Mouse (Mus musculus): ENCODE results near the gene Chmp4b. TPM values are rescaled to one million over a fixed set of nuclear protein-coding genes. Genes with fewer than 3 reads are reported as not detected.

Gene Chmp4b
- polyA plus RNA-seq, 2 experiments: 20.7 to 206 TPM

GRCm38 (mm10) chr2:154680941-154681340 is 29.4 kb downstream of the Chmp4b start:
- H3K9ac ChIP-seq (ENCODE audit: low read depth, low read length, severe bottlenecking): no peak overlapping the region
- WGBS: 90% methylated on average over 6 of the region's 6 CpGs

GRCm38 (mm10) chr2:154682712-154683111 is 31.2 kb downstream of the Chmp4b start:
- H3K36me3 ChIP-seq (ENCODE audit: control insufficient read depth, insufficient read depth, low read length): peaks cover 7% of the 10 kb centered on the region; the same call in 1 of the 2 replicates
- no peak overlapping the region for H3K4me2 ChIP-seq (replicated peaks; ENCODE audit: low read depth, low read length, severe bottlenecking)
- no peak for DNase-seq (ENCODE audit: low spot score)
- no peak overlapping the region for H3K27ac ChIP-seq (replicated peaks; ENCODE audit: low read depth, low read length)
- H3K4me3 ChIP-seq (replicated peaks; ENCODE audit: low read length): no peak overlapping the region
- H3K4me1 ChIP-seq (ENCODE audit: control insufficient read depth, insufficient read depth, low read length): peaks cover 3% of the 10 kb centered on the region
- TF ChIP-seq POLR2A (IDR thresholded peaks at IDR 0.05; ENCODE audit: borderline replicate concordance, extremely low read depth, insufficient read depth, insufficient read length): no peak
- no peaks in the 10 kb centered on the region for H3K9me3 ChIP-seq (ENCODE audit: control insufficient read depth, low read length)
- 31% methylated on average over 1 of the region's 1 CpGs for WGBS
- no peak overlapping the region for H3K9ac ChIP-seq (ENCODE audit: low read depth, low read length, severe bottlenecking)
- H3K27me3 ChIP-seq (ENCODE audit: control insufficient read depth, insufficient read depth, low read length): no peaks in the 10 kb centered on the region
- no peak for ATAC-seq (ENCODE audit: low FRiP score, low read depth)

More at GRCm38 (mm10) chr2:154680941-154681340, 29.4 kb downstream of the Chmp4b start:
- no peak overlapping the region for H3K27ac ChIP-seq (replicated peaks; ENCODE audit: low read depth, low read length)
- H3K4me1 ChIP-seq (ENCODE audit: control insufficient read depth, insufficient read depth, low read length): peaks cover 16% of the 10 kb centered on the region
- no peaks in the 10 kb centered on the region for H3K27me3 ChIP-seq (ENCODE audit: control insufficient read depth, insufficient read depth, low read length)
- DNase-seq (ENCODE audit: low spot score): no peak
- no peak overlapping the region for H3K4me3 ChIP-seq (replicated peaks; ENCODE audit: low read length)
- peaks cover 7% of the 10 kb centered on the region; the same call in 1 of the 2 replicates for H3K36me3 ChIP-seq (ENCODE audit: control insufficient read depth, insufficient read depth, low read length)
- TF ChIP-seq POLR2A (IDR thresholded peaks at IDR 0.05; ENCODE audit: borderline replicate concordance, extremely low read depth, insufficient read depth, insufficient read length): no peak
- H3K4me2 ChIP-seq (replicated peaks; ENCODE audit: low read depth, low read length, severe bottlenecking): no peak overlapping the region
- no peaks in the 10 kb centered on the region for H3K9me3 ChIP-seq (ENCODE audit: control insufficient read depth, low read length)
- no peak for ATAC-seq (ENCODE audit: low FRiP score, low read depth)

- WGBS: 91% methylated on average over 7 of the region's 7 CpGs
- H3K4me3 ChIP-seq (replicated peaks; ENCODE audit: low read length): no peak overlapping the region
- no peak for TF ChIP-seq POLR2A (IDR thresholded peaks at IDR 0.05; ENCODE audit: borderline replicate concordance, extremely low read depth, insufficient read depth, insufficient read length)
- no peak for ATAC-seq (ENCODE audit: low FRiP score, low read depth)
- no peaks in the 10 kb centered on the region for H3K4me1 ChIP-seq (ENCODE audit: control insufficient read depth, insufficient read depth, low read length)
- no peaks in the 10 kb centered on the region for H3K9me3 ChIP-seq (ENCODE audit: control insufficient read depth, low read length)
- no peak overlapping the region for H3K9ac ChIP-seq (ENCODE audit: low read depth, low read length, severe bottlenecking)
- no peak for DNase-seq (ENCODE audit: low spot score)
- H3K36me3 ChIP-seq (ENCODE audit: control insufficient read depth, insufficient read depth, low read length): peaks cover 15% of the 10 kb centered on the region
- H3K27ac ChIP-seq (replicated peaks; ENCODE audit: low read depth, low read length): no peak overlapping the region
- no peak overlapping the region for H3K4me2 ChIP-seq (replicated peaks; ENCODE audit: low read depth, low read length, severe bottlenecking)
- no peaks in the 10 kb centered on the region for H3K27me3 ChIP-seq (ENCODE audit: control insufficient read depth, insufficient read depth, low read length)
These were observed 33.5 kb downstream of the Chmp4b start for GRCm38 (mm10) chr2:154684901-154685470.

- Histone ChIP-seq H3K27me3 (ENCODE audit: control insufficient read depth, insufficient read depth, low read length) (no peaks in the 10 kb centered on the region), H3K4me2 (replicated peaks; ENCODE audit: low read depth, low read length, severe bottlenecking) (no peak overlapping the region), H3K9me3 (ENCODE audit: control insufficient read depth, low read length) (no peaks in the 10 kb centered on the region), H3K4me3 (replicated peaks; ENCODE audit: low read length) (no peak overlapping the region), H3K4me1 (ENCODE audit: control insufficient read depth, insufficient read depth, low read length) (no peaks in the 10 kb centered on the region), H3K36me3 (ENCODE audit: control insufficient read depth, insufficient read depth, low read length) (peaks cover 23% of the 10 kb centered on the region), H3K9ac (ENCODE audit: low read depth, low read length, severe bottlenecking) (no peak overlapping the region), H3K27ac (replicated peaks; ENCODE audit: low read depth, low read length) (no peak overlapping the region)
- whole genome bisulfite sequencing: 89% methylated on average over 3 of the region's 3 CpGs
- DNase-seq (ENCODE audit: low spot score) (no peak), ATAC-seq (ENCODE audit: low FRiP score, low read depth) (no peak)
- no peak for TF ChIP-seq POLR2A (IDR thresholded peaks at IDR 0.05; ENCODE audit: borderline replicate concordance, extremely low read depth, insufficient read depth, insufficient read length)
These were observed 34.3 kb downstream of the Chmp4b start for GRCm38 (mm10) chr2:154685772-154686171.

- 91% methylated on average over 3 of the region's 3 CpGs for WGBS
- no peak overlapping the region for H3K4me3 ChIP-seq (replicated peaks; ENCODE audit: low read length)
- no peak for TF ChIP-seq POLR2A (IDR thresholded peaks at IDR 0.05; ENCODE audit: borderline replicate concordance, extremely low read depth, insufficient read depth, insufficient read length)
- peaks cover 30% of the 10 kb centered on the region for H3K36me3 ChIP-seq (ENCODE audit: control insufficient read depth, insufficient read depth, low read length)
- H3K27ac ChIP-seq (replicated peaks; ENCODE audit: low read depth, low read length): no peak overlapping the region
- no peak overlapping the region for H3K4me2 ChIP-seq (replicated peaks; ENCODE audit: low read depth, low read length, severe bottlenecking)
- no peak overlapping the region for H3K9ac ChIP-seq (ENCODE audit: low read depth, low read length, severe bottlenecking)
- no peak for ATAC-seq (ENCODE audit: low FRiP score, low read depth)
- H3K27me3 ChIP-seq (ENCODE audit: control insufficient read depth, insufficient read depth, low read length): no peaks in the 10 kb centered on the region
- H3K9me3 ChIP-seq (ENCODE audit: control insufficient read depth, low read length): no peaks in the 10 kb centered on the region
- no peak for DNase-seq (ENCODE audit: low spot score)
- H3K4me1 ChIP-seq (ENCODE audit: control insufficient read depth, insufficient read depth, low read length): no peaks in the 10 kb centered on the region
These were observed 35.3 kb downstream of the Chmp4b start for GRCm38 (mm10) chr2:154686819-154687218.
